Mouse (Mus musculus) bone marrow macrophage, adult 2 months (primary cell): Measurements from ENCODE around the gene Ltb4r1.

Experiments used
- CTCF ChIP-seq: IDR thresholded peaks from 2 replicates; pipeline ENCODE4 v1.5.1; 2012; ENCODE audit warnings: low read depth, mild to moderate bottlenecking, low read length, moderate library complexity
- POLR2A ChIP-seq: IDR thresholded peaks from 2 replicates; pipeline ENCODE4 v1.6.1; 2012; ENCODE audit warnings: mild to moderate bottlenecking, low read depth, low read length, borderline replicate concordance

GRCm38 (mm10) chr14:55778686-55779085 is 12.9 kb downstream of the Ltb4r1 start:
- TF ChIP-seq CTCF = no peak
- TF ChIP-seq POLR2A = no peak
